Mouse (Mus musculus) forebrain, embryonic 15.5 days (tissue): Measurements from ENCODE around the gene Tns1. TPM values are rescaled to one million over a fixed set of nuclear protein-coding genes. Genes with fewer than 3 reads are reported as not detected.

Source experiments
- ATAC-seq: fragments of 200-750 bp; cut with Nextera tagmentation; replicated peaks from 2 replicates; pipeline ENCODE4 v1.8.0; 2017; ENCODE audit warnings: mild to moderate bottlenecking, moderate TSS enrichment, moderate library complexity
- H3K27ac ChIP-seq: fragments of 300-500 bp; sonication (generic); replicated peaks from 2 replicates; pipeline ENCODE4 v1.5.1; 2015; ENCODE audit warnings: mild to moderate bottlenecking, inconsistent platforms
- H3K27me3 ChIP-seq: fragments of 300-500 bp; sonication (generic); 2 replicates; pipeline ENCODE4 v1.6.1; 2015; ENCODE audit warnings: inconsistent platforms
- H3K36me3 ChIP-seq: fragments of 300-500 bp; sonication (generic); 2 replicates; pipeline ENCODE4 v1.6.1; 2015; ENCODE audit warnings: mild to moderate bottlenecking, inconsistent platforms
- H3K4me1 ChIP-seq: fragments of 300-500 bp; sonication (generic); 2 replicates; pipeline ENCODE4 v1.6.1; 2015; ENCODE audit warnings: inconsistent platforms
- H3K4me2 ChIP-seq: fragments of 300-500 bp; sonication (generic); replicated peaks from 2 replicates; pipeline ENCODE4 v1.6.1; 2015; ENCODE audit warnings: mild to moderate bottlenecking, inconsistent platforms
- H3K4me3 ChIP-seq: fragments of 300-500 bp; sonication (generic); 2 replicates; pipeline ENCODE4 v1.5.1; 2015; ENCODE audit warnings: mild to moderate bottlenecking, inconsistent platforms
- H3K9ac ChIP-seq: fragments of 300-500 bp; sonication (generic); replicated peaks from 2 replicates; pipeline ENCODE4 v1.6.1; 2015; ENCODE audit warnings: mild to moderate bottlenecking, inconsistent platforms
- H3K9me3 ChIP-seq: fragments of 300-500 bp; sonication (generic); 2 replicates; pipeline ENCODE4 v1.6.1; 2016; ENCODE audit warnings: inconsistent platforms
- WGBS: fragments of 180-500 bp; shearing (Covaris S2); methylation state at CpG from one replicate; pipeline ENCODE4 v1.1.7; 2015; ENCODE audit warnings: mixed read lengths; 5-methylcytosine and 5-hydroxymethylcytosine counted together
- polyA plus RNA-seq: library from polyadenylated mRNA; unstranded; fragments of >200 nt; fragmentation: Nextera tagmentation; extraction: Ambion mirVana; gene quantifications from 2 replicates; pipeline ENCODE4 v1.2.1, GENCODE M21; 2015

Tns1 gene
- polyA plus RNA-seq, 1 experiment from 2014 or later = 6.0 TPM

DNA sequence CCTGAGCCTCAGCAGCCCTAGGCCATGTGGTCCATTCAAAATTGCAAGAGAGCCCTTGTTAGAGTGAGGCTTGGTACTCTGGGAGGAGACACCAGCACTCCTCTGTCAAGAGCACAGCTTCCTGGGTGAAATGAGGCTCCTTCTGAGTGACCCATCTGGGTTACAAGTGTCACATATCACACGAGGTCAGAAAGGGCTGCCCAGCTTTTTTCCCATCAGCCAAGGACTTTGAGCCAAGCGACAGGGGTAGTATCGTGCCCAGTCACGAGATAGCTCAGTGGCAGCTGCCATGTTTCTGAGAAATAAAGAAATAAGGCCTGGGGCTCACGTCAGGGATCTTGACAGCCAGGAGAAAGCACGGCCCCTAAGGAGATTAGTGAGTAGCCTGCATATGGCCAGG is 186.4 kb downstream of the Tns1 start:
- no peak for ATAC-seq
- 60% methylated on average over 6 of the region's 6 CpGs for WGBS

DNA sequence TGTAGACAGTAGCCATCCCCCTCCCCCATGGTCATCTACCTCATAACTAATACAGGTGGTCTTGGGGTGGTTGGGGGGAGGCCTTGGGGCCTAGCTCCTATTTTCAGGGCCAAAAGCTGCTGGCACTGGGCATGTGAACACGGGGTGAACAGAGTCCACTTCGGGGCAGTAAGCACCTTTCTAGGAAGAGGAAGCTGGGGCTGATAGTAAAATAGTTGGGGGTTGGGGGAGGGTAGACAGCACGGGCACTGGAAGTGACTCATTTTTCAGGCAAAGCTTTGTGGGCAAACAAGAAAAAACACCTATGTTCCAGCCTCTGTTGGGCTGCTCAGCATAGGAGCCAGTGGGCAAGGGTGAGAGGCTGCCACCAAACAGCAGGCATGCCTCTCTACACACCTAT is 187.7 kb downstream of the Tns1 start:
- H3K9ac ChIP-seq = no peak overlapping the region
- WGBS = 81% methylated on average over 3 of the region's 3 CpGs
- ATAC-seq = no peak

More for the DNA sequence above, 186.4 kb downstream of the Tns1 start:
- Histone ChIP-seq H3K27me3 (no peaks in the 10 kb centered on the region), H3K4me2 (no peak overlapping the region), H3K27ac (no peak overlapping the region), H3K4me1 (no peaks in the 10 kb centered on the region), H3K4me3 (no peak overlapping the region), H3K9ac (no peak overlapping the region), H3K36me3 (no peaks in the 10 kb centered on the region), H3K9me3 (no peaks in the 10 kb centered on the region)

DNA sequence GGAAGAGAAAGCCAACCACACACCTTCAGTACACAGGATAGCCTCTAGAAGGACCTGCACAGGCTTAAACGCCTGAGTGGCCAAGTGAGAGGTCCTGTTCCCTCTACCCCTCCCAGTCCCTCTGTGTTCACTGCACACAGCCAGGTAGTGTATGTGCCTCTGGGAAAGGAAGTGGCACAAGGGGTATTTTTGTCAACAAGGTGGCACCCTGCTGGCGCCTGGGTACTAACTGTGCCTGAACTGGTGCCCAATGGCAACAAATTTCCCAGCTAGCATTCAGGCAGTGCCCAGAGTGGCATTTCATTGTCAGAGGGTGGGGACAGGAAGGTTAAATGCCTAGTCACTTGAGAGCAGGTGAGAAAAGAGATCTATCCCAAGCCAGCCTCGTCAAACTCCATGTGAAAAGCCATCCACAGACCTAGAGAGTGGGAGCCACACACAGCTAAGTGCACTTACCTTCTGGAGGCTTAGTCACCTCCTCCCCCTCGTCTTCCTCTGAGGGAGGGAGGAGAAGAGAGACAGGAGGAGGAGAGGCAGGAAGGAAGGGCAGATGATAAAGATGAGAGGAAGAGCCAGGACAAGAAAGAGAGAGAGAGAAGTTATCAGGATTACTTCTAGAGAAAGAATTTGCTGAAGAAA is 188.7 kb downstream of the Tns1 start:
- Histone ChIP-seq H3K4me2 (no peak overlapping the region), H3K4me1 (no peaks in the 10 kb centered on the region), H3K4me3 (no peak overlapping the region), H3K27me3 (no peaks in the 10 kb centered on the region), H3K9me3 (no peaks in the 10 kb centered on the region), H3K36me3 (no peaks in the 10 kb centered on the region), H3K27ac (no peak overlapping the region), H3K9ac (no peak overlapping the region)
- 63% methylated on average over 4 of the region's 4 CpGs for whole genome bisulfite sequencing
- ATAC-seq = no peak

More for the DNA sequence above, 187.7 kb downstream of the Tns1 start:
- Histone ChIP-seq H3K27me3 (no peaks in the 10 kb centered on the region), H3K4me2 (no peak overlapping the region), H3K4me1 (no peaks in the 10 kb centered on the region), H3K9me3 (no peaks in the 10 kb centered on the region), H3K27ac (no peak overlapping the region), H3K4me3 (no peak overlapping the region), H3K36me3 (no peaks in the 10 kb centered on the region)

GRCm38 (mm10) chr1:73933146-73933490 is 191.1 kb downstream of the Tns1 start:
- H3K4me1 ChIP-seq = no peaks in the 10 kb centered on the region

DNA sequence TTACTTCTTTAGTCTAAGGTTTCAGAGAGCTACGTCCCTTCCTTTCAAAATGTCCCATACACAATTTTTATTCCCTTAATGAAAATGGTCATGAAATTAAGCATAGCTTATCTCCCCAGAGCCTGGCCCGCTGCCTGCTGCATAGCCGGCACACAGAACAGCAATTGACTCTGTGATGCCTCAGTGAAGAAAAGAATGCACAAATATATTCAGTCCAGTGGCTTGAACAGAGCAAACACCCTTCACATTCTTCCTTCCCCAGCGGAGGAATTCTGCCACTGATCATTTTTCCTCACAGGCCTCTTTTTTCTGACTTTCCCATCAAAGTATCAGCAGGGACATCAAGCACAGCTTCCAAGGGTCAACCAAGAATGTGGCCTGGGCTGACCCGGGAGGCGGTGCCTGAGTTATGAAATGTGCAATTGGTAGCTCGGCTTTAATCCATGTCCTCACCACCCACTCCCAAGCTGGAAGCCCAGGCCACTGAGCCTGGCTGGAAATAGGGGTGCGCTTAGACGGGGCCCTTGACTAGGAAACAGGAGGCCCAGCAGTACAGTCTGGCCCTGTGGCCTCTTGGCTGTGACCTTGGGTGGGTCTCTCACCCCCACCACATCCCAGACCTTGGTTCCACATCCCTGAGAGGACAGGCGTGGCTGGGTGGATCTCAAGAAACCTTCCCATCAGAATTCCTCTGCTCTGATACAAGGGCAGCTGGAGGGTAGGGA is 191.7 kb downstream of the Tns1 start:
- Histone ChIP-seq H3K9ac (no peak overlapping the region), H3K9me3 (no peaks in the 10 kb centered on the region), H3K27ac (no peak overlapping the region), H3K4me1 (no peaks in the 10 kb centered on the region), H3K4me3 (no peak overlapping the region), H3K27me3 (no peaks in the 10 kb centered on the region), H3K4me2 (no peak overlapping the region), H3K36me3 (no peaks in the 10 kb centered on the region)
- 83% methylated on average over 10 of the region's 10 CpGs for WGBS
- ATAC-seq = no peak

More at GRCm38 (mm10) chr1:73933146-73933490, 191.1 kb downstream of the Tns1 start:
- Histone ChIP-seq H3K4me3 (no peak overlapping the region), H3K36me3 (no peaks in the 10 kb centered on the region), H3K27ac (no peak overlapping the region), H3K27me3 (no peaks in the 10 kb centered on the region), H3K4me2 (no peak overlapping the region), H3K9ac (no peak overlapping the region), H3K9me3 (no peaks in the 10 kb centered on the region)
- ATAC-seq = no peak
- WGBS = 82% methylated on average over 5 of the region's 5 CpGs

DNA sequence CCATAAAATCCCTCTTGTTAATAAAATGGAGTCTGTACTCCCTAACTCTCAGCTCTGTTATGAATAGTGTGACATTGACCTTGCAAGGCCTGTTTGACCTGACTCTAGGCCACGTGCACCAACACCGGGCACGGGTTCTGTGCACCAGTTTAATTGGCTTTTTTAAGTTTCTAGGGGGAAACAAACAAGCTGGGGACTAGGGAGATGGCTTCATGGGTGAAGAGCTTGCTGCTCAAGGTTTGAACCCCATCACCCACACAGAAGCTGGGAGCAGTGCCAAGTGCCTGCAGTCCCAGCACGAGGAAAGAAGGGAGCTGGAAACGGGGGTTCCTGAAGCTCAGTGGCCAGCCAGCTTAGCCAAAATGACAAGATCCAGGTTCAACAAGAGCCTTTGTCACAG is 192.4 kb downstream of the Tns1 start:
- no peak overlapping the region for H3K4me3 ChIP-seq
- H3K4me1 ChIP-seq = no peaks in the 10 kb centered on the region
- ATAC-seq = no peak
- no peak overlapping the region for H3K27ac ChIP-seq
- no peak overlapping the region for H3K9ac ChIP-seq
- no peak overlapping the region for H3K4me2 ChIP-seq
- no peaks in the 10 kb centered on the region for H3K9me3 ChIP-seq
- H3K27me3 ChIP-seq = no peaks in the 10 kb centered on the region
- WGBS = 64% methylated on average over 5 of the region's 5 CpGs
- no peaks in the 10 kb centered on the region for H3K36me3 ChIP-seq

- Histone ChIP-seq H3K27me3 (no peaks in the 10 kb centered on the region), H3K9ac (no peak overlapping the region), H3K4me1 (no peaks in the 10 kb centered on the region), H3K4me2 (no peak overlapping the region), H3K4me3 (no peak overlapping the region), H3K27ac (no peak overlapping the region), H3K36me3 (no peaks in the 10 kb centered on the region), H3K9me3 (no peaks in the 10 kb centered on the region)
- ATAC-seq = no peak
- 89% methylated on average over 8 of the region's 8 CpGs for WGBS
These were observed 193.7 kb downstream of the Tns1 start for GRCm38 (mm10) chr1:73930411-73931134.

DNA sequence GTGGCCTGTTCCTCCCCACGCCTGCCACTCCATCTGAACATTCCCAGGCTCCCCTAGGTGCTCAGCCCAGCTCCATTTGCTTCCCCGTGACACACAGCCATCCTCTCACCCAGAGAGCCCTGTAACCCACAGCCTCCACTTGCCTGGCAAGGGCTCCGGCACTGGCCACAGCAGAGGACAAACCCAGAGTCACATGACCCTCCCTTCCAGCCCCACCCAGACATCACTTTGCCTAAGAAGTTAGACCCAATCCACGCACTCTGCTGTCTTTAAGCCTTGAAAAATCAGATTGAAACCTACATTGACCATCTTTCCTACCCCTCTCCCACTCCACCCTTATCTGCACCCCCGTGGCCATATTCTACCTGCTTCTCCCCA is 194.3 kb downstream of the Tns1 start:
- no peak overlapping the region for H3K27ac ChIP-seq
- ATAC-seq = no peak
- H3K9ac ChIP-seq = no peak overlapping the region
- 87% methylated on average over 5 of the region's 5 CpGs for WGBS
- no peaks in the 10 kb centered on the region for H3K4me1 ChIP-seq
- H3K9me3 ChIP-seq = no peaks in the 10 kb centered on the region
- H3K27me3 ChIP-seq = no peaks in the 10 kb centered on the region
- no peak overlapping the region for H3K4me2 ChIP-seq
- H3K36me3 ChIP-seq = no peaks in the 10 kb centered on the region
- H3K4me3 ChIP-seq = no peak overlapping the region

GRCm38 (mm10) chr1:73929211-73929951 is 194.9 kb downstream of the Tns1 start:
- ATAC-seq = no peak
- no peaks in the 10 kb centered on the region for H3K9me3 ChIP-seq
- H3K36me3 ChIP-seq = no peaks in the 10 kb centered on the region
- no peak overlapping the region for H3K4me2 ChIP-seq
- 73% methylated on average over 15 of the region's 15 CpGs for WGBS
- H3K4me3 ChIP-seq = no peak overlapping the region
- H3K4me1 ChIP-seq = no peaks in the 10 kb centered on the region
- H3K27ac ChIP-seq = no peak overlapping the region
- no peaks in the 10 kb centered on the region for H3K27me3 ChIP-seq
- H3K9ac ChIP-seq = no peak overlapping the region

DNA sequence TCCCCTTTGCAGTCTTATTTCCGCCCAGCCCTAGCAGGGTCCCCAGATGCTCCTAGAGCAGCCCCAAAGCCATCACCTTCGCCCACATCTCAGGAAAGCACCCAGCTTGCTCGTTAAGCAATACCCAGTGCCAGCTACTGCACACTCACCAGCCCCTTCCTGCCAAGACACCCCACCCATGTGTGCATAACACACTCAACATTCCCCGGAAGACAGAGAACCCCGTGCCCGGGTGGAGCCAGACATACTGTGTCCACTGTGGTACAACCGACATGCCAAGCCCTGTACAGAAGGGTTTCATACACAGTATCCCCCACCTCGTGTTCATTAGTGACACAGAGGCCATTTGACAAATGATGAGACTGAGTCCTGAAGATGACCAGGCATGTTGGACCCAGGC is 195.9 kb downstream of the Tns1 start:
- no peak overlapping the region for H3K9ac ChIP-seq
- ATAC-seq = no peak
- no peaks in the 10 kb centered on the region for H3K36me3 ChIP-seq
- H3K9me3 ChIP-seq = no peaks in the 10 kb centered on the region
- no peaks in the 10 kb centered on the region for H3K27me3 ChIP-seq
- 83% methylated on average over 8 of the region's 8 CpGs for WGBS
- H3K27ac ChIP-seq = no peak overlapping the region
- H3K4me3 ChIP-seq = no peak overlapping the region
- H3K4me2 ChIP-seq = no peak overlapping the region
- no peaks in the 10 kb centered on the region for H3K4me1 ChIP-seq

DNA sequence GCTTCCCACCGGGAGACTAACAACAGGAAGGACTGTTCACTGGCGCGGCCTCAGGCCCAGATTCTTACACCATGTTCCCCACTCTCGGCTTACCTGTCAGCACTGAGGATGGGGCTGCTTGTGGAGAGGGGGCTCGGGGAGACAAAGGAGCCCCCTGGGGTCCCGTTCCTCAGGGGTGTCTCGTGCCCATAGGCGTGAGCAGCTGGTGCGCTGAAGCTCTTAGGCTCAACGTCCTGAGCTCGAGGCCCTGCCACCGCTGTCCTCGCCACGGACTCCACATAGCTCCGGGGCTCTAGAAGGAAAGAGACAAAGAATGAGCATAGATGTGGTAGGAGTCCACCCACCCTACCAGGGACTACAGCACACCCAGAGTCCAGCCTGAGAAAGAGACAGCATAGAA is 196.4 kb downstream of the Tns1 start:
- H3K36me3 ChIP-seq = no peaks in the 10 kb centered on the region
- H3K27me3 ChIP-seq = no peaks in the 10 kb centered on the region
- no peaks in the 10 kb centered on the region for H3K4me1 ChIP-seq
- H3K4me2 ChIP-seq = no peak overlapping the region
- no peak overlapping the region for H3K27ac ChIP-seq
- no peak overlapping the region for H3K4me3 ChIP-seq
- H3K9ac ChIP-seq = no peak overlapping the region
- no peak for ATAC-seq
- H3K9me3 ChIP-seq = no peaks in the 10 kb centered on the region
- WGBS = 75% methylated on average over 15 of the region's 15 CpGs

DNA sequence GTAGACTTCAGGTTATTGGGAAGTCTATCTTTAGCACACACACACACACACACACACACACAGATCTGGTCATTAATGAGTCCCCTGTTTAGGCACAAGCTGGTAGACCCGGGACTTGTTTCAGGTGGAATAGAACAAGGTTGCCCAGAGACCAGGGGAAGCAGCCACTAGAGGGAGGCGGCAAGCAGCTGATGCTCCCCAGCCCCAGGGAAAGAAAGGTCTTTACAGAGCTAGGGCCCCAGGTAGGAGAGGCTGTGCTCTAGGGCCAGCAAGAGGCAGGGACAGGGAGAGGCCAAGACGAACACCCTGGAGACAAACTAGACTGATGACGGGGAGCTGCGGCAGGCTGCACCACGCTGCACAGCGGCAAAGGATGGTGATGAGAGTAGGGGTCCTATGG is 198.0 kb downstream of the Tns1 start:
- Histone ChIP-seq H3K4me3 (no peak overlapping the region), H3K4me2 (no peak overlapping the region), H3K9me3 (no peaks in the 10 kb centered on the region), H3K27ac (no peak overlapping the region), H3K27me3 (no peaks in the 10 kb centered on the region), H3K9ac (no peak overlapping the region), H3K4me1 (no peaks in the 10 kb centered on the region), H3K36me3 (no peaks in the 10 kb centered on the region)
- no peak for ATAC-seq
- WGBS = 47% methylated on average over 7 of the region's 7 CpGs
